Mouse (Mus musculus) liver, embryonic 16.5 days (tissue): ENCODE results near the gene Frmpd1. TPM values are rescaled to one million over a fixed set of nuclear protein-coding genes. Genes with fewer than 3 reads are reported as not detected.

ENCODE experiments used
- ATAC-seq: fragments of 200-750 bp; cut with Nextera tagmentation; 2 replicates; pipeline ENCODE4 v1.8.0; 2017; ENCODE audit warnings: low read depth, mild to moderate bottlenecking, moderate number of reproducible peaks, moderate library complexity
- H3K27ac ChIP-seq: fragments of 300-500 bp; sonication (generic); 2 replicates; pipeline ENCODE4 v1.5.1; 2014; ENCODE audit warnings: mild to moderate bottlenecking, low read length
- H3K27me3 ChIP-seq: fragments of 300-500 bp; sonication (generic); 2 replicates; pipeline ENCODE4 v1.6.1; 2014; ENCODE audit warnings: low read depth, low read length, mixed read lengths; ENCODE audit not compliant: control insufficient read depth, insufficient read depth
- H3K36me3 ChIP-seq: fragments of 300-500 bp; sonication (generic); 2 replicates; pipeline ENCODE4 v1.6.1; 2014; ENCODE audit warnings: mild to moderate bottlenecking; ENCODE audit not compliant: control insufficient read depth, insufficient read depth
- H3K4me1 ChIP-seq: fragments of 300-500 bp; sonication (generic); 2 replicates; pipeline ENCODE4 v1.6.1; 2014; ENCODE audit warnings: low read depth, low read length, mixed read lengths; ENCODE audit not compliant: control insufficient read depth
- H3K4me2 ChIP-seq: fragments of 300-500 bp; sonication (generic); 2 replicates; pipeline ENCODE4 v1.6.1; 2014; ENCODE audit warnings: low read depth, low read length, mixed read lengths
- H3K4me3 ChIP-seq: fragments of 300-500 bp; sonication (generic); 2 replicates; pipeline ENCODE4 v1.5.1; 2014; ENCODE audit warnings: low read depth, mild to moderate bottlenecking, low read length
- H3K9ac ChIP-seq: fragments of 300-500 bp; sonication (generic); 2 replicates; pipeline ENCODE4 v1.6.1; 2014; ENCODE audit warnings: low read depth, low read length
- H3K9me3 ChIP-seq: fragments of 300-500 bp; sonication (generic); replicated peaks from 2 replicates; pipeline ENCODE4 v1.6.1; 2016; ENCODE audit warnings: low read length; ENCODE audit not compliant: control insufficient read depth
- WGBS: fragments of 180-500 bp; shearing (Covaris S2); extraction: QIAGEN DNeasy Blood & Tissue Kit; methylation state at CpG from one replicate; pipeline ENCODE4 v1.1.7; 2014; ENCODE audit not compliant: insufficient replicate concordance; 5-methylcytosine and 5-hydroxymethylcytosine counted together
- polyA plus RNA-seq: library from polyadenylated mRNA; unstranded; fragments of >200 nt; fragmentation: Nextera tagmentation; extraction: Ambion mirVana; gene quantifications from 2 replicates; pipeline ENCODE4 v1.2.1, GENCODE M21; 2015

Gene Frmpd1
- polyA plus RNA-seq, 1 experiment from 2014 or later = 0.34 TPM

GRCm38 (mm10) chr4:45212342-45213063, 27.8 kb downstream of the Frmpd1 start:
- Histone ChIP-seq H3K9me3 (no peaks in the 10 kb centered on the region), H3K9ac (no peak overlapping the region), H3K4me1 (no peaks in the 10 kb centered on the region), H3K4me3 (no peak overlapping the region), H3K36me3 (no peaks in the 10 kb centered on the region), H3K27me3 (no peaks in the 10 kb centered on the region), H3K4me2 (no peak overlapping the region), H3K27ac (no peak overlapping the region)
- 28% methylated on average over 11 of the region's 11 CpGs for WGBS
- ATAC-seq = 0 out of 2 replicates have a peak, but pooled peaks have one; percentile 21

- no peak for ATAC-seq
- WGBS = 81% methylated on average over 8 of the region's 8 CpGs
- no peaks in the 10 kb centered on the region for H3K27me3 ChIP-seq
- H3K4me3 ChIP-seq = no peak overlapping the region
- H3K36me3 ChIP-seq = no peaks in the 10 kb centered on the region
- H3K9me3 ChIP-seq = no peaks in the 10 kb centered on the region
- H3K4me2 ChIP-seq = no peak overlapping the region
- no peak overlapping the region for H3K9ac ChIP-seq
- H3K27ac ChIP-seq = no peak overlapping the region
- H3K4me1 ChIP-seq = no peaks in the 10 kb centered on the region
Observed at GRCm38 (mm10) chr4:45219946-45220345, 35.3 kb downstream of the Frmpd1 start.

GRCm38 (mm10) chr4:45222395-45222794, 37.7 kb downstream of the Frmpd1 start:
- Histone ChIP-seq H3K27ac (no peak overlapping the region), H3K9me3 (no peaks in the 10 kb centered on the region), H3K27me3 (no peaks in the 10 kb centered on the region), H3K9ac (no peak overlapping the region), H3K4me1 (no peaks in the 10 kb centered on the region), H3K36me3 (no peaks in the 10 kb centered on the region), H3K4me2 (no peak overlapping the region), H3K4me3 (no peak overlapping the region)
- no peak for ATAC-seq
- WGBS = 64% methylated on average over 2 of the region's 2 CpGs

GRCm38 (mm10) chr4:45230263-45230662, 45.6 kb downstream of the Frmpd1 start:
- no peak overlapping the region for H3K9ac ChIP-seq
- H3K4me2 ChIP-seq = no peak overlapping the region
- H3K27ac ChIP-seq = no peak overlapping the region
- H3K36me3 ChIP-seq = no peaks in the 10 kb centered on the region
- H3K4me1 ChIP-seq = no peaks in the 10 kb centered on the region
- H3K9me3 ChIP-seq = no peaks in the 10 kb centered on the region
- WGBS = 60% methylated on average over 5 of the region's 5 CpGs
- no peak for ATAC-seq
- H3K27me3 ChIP-seq = no peaks in the 10 kb centered on the region
- H3K4me3 ChIP-seq = no peak overlapping the region

GRCm38 (mm10) chr4:45238260-45238659, 53.6 kb downstream of the Frmpd1 start:
- H3K27ac ChIP-seq = no peak overlapping the region
- no peak overlapping the region for H3K4me3 ChIP-seq
- no peak overlapping the region for H3K4me2 ChIP-seq
- H3K27me3 ChIP-seq = no peaks in the 10 kb centered on the region
- no peaks in the 10 kb centered on the region for H3K9me3 ChIP-seq
- no peak overlapping the region for H3K9ac ChIP-seq
- 72% methylated on average over 5 of the region's 5 CpGs for WGBS
- ATAC-seq = no peak
- H3K36me3 ChIP-seq = no peaks in the 10 kb centered on the region
- peaks cover 3% of the 10 kb centered on the region for H3K4me1 ChIP-seq

GRCm38 (mm10) chr4:45241330-45241729, 56.7 kb downstream of the Frmpd1 start:
- Histone ChIP-seq H3K4me2 (no peak overlapping the region), H3K9ac (no peak overlapping the region), H3K27me3 (no peaks in the 10 kb centered on the region), H3K4me3 (no peak overlapping the region), H3K27ac (no peak overlapping the region), H3K9me3 (no peaks in the 10 kb centered on the region), H3K36me3 (no peaks in the 10 kb centered on the region), H3K4me1 (peaks cover 10% of the 10 kb centered on the region)
- 38% methylated on average over 5 of the region's 5 CpGs for WGBS
- ATAC-seq = no peak

GRCm38 (mm10) chr4:45242163-45242562, 57.5 kb downstream of the Frmpd1 start:
- H3K36me3 ChIP-seq = no peaks in the 10 kb centered on the region
- no peak overlapping the region for H3K4me3 ChIP-seq
- no peak overlapping the region for H3K4me2 ChIP-seq
- WGBS = 71% methylated on average over 7 of the region's 7 CpGs
- no peak overlapping the region for H3K27ac ChIP-seq
- H3K4me1 ChIP-seq = peaks cover 10% of the 10 kb centered on the region
- no peak overlapping the region for H3K9ac ChIP-seq
- no peaks in the 10 kb centered on the region for H3K27me3 ChIP-seq
- ATAC-seq = no peak
- no peaks in the 10 kb centered on the region for H3K9me3 ChIP-seq

- 20% methylated on average over 15 of the region's 15 CpGs for WGBS
- Histone ChIP-seq H3K4me1 (peaks cover 10% of the 10 kb centered on the region), H3K27me3 (no peaks in the 10 kb centered on the region), H3K36me3 (no peaks in the 10 kb centered on the region), H3K27ac (peak overlapping the region; percentile 57; the same call in 1 of the 2 replicates), H3K9me3 (no peaks in the 10 kb centered on the region), H3K4me2 (peak overlapping the region; percentile 41; the same call in 1 of the 2 replicates), H3K9ac (no peak overlapping the region), H3K4me3 (0 out of 2 replicates have a peak overlapping the region, but pooled peaks have one; percentile 13)
- peak; percentile 89 for ATAC-seq
Observed at GRCm38 (mm10) chr4:45243211-45243902, 58.7 kb downstream of the Frmpd1 start.

GRCm38 (mm10) chr4:45251265-45251664, 66.6 kb downstream of the Frmpd1 start:
- Histone ChIP-seq H3K27ac (no peak overlapping the region), H3K9me3 (no peaks in the 10 kb centered on the region), H3K4me1 (no peaks in the 10 kb centered on the region), H3K27me3 (no peaks in the 10 kb centered on the region), H3K36me3 (no peaks in the 10 kb centered on the region), H3K4me2 (no peak overlapping the region), H3K9ac (no peak overlapping the region), H3K4me3 (no peak overlapping the region)
- ATAC-seq = no peak
- WGBS = 78% methylated on average over 8 of the region's 8 CpGs
